Mouse (Mus musculus): ENCODE measurements around the gene Kcna4. TPM values are rescaled to one million over a fixed set of nuclear protein-coding genes. Genes with fewer than 3 reads are reported as not detected.

Gene Kcna4
- polyA plus RNA-seq, 1 experiment from 2014 or later, result 0.29 TPM

DNA sequence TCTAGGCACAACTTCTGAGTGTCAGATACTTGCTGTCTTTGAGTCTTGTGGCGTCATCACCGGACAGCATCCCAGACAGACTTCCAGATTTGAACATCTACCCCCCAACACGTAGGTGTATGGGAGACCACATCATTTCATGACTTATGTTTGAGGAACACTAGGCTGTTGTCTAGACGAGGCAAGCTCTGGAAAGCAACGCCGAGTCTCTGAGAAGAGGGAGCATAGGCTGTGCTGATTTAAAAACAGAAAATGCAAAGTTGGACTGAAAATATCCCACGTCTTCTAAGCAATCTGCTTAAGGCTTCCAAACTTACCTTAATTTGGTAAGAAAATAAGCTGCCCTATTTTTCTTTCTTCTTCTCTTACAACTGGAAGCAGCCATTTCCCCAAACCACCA, 4.1 kb downstream of the Kcna4 start:
- H3K36me3 ChIP-seq (ENCODE audit: control insufficient read depth, insufficient read depth, low read length), result no peaks in the 10 kb centered on the region
- 91% methylated on average over 7 of the region's 7 CpGs for WGBS
- H3K27me3 ChIP-seq (ENCODE audit: control insufficient read depth, insufficient read depth, low read length), result no peaks in the 10 kb centered on the region
- DNase-seq (ENCODE audit: low spot score), result no peak
- H3K4me3 ChIP-seq (ENCODE audit: low read depth, low read length), result no peak overlapping the region
- TF ChIP-seq EP300 (optimal IDR thresholded peaks at IDR 0.05) (no peak), CTCF (IDR thresholded peaks at IDR 0.05; ENCODE audit: low read depth) (no peak)
- H3K9me3 ChIP-seq (ENCODE audit: control insufficient read depth, low read length), result no peaks in the 10 kb centered on the region
- H3K4me2 ChIP-seq (replicated peaks; ENCODE audit: low read depth), result no peak overlapping the region
- H3K9ac ChIP-seq (ENCODE audit: low read length), result no peak overlapping the region
- no peak for ATAC-seq (ENCODE audit: low FRiP score, low TSS enrichment)
- no peaks in the 10 kb centered on the region for H3K4me1 ChIP-seq (replicated peaks; ENCODE audit: control insufficient read depth, insufficient read depth)
- no peak overlapping the region for H3K27ac ChIP-seq (replicated peaks)

- TF ChIP-seq CTCF (IDR thresholded peaks at IDR 0.05; ENCODE audit: low read depth), result no peak
- no peak for TF ChIP-seq EP300 (optimal IDR thresholded peaks at IDR 0.05)
- DNase-seq (ENCODE audit: low spot score), result no peak
- WGBS, result 82% methylated on average over 4 of the region's 4 CpGs
Observed at GRCm38 (mm10) chr2:107301886-107302285, 11.4 kb downstream of the Kcna4 start.

DNA sequence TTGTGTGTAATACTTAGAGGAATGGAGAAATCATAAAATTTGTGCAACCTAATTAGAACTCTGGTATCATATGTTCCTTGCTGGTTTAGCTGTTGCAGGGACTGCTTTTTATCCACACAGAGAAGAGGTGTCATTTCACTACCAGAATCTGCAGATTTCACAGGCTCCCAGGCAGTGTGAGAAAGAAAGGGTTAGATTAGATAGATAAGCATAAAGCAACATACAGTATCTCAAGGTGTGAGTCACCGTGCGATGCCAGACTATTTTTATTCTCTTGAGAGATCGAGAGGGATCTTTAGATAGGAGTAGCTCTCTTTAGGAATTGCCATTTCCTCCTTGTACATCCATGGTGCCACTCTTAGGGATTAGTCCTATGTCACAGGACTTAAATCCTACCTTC, 14.3 kb downstream of the Kcna4 start:
- Histone ChIP-seq H3K4me3 (ENCODE audit: low read depth, low read length) (no peak overlapping the region), H3K36me3 (ENCODE audit: control insufficient read depth, insufficient read depth, low read length) (no peaks in the 10 kb centered on the region), H3K9ac (ENCODE audit: low read length) (no peak overlapping the region), H3K9me3 (ENCODE audit: control insufficient read depth, low read length) (no peaks in the 10 kb centered on the region), H3K4me1 (replicated peaks; ENCODE audit: control insufficient read depth, insufficient read depth) (no peaks in the 10 kb centered on the region), H3K4me2 (replicated peaks; ENCODE audit: low read depth) (no peak overlapping the region), H3K27me3 (ENCODE audit: control insufficient read depth, insufficient read depth, low read length) (no peaks in the 10 kb centered on the region), H3K27ac (replicated peaks) (no peak overlapping the region)
- no peak for DNase-seq (ENCODE audit: low spot score)
- no peak for ATAC-seq (ENCODE audit: low FRiP score, low TSS enrichment)
- no peak for TF ChIP-seq EP300 (optimal IDR thresholded peaks at IDR 0.05)
- TF ChIP-seq CTCF (IDR thresholded peaks at IDR 0.05; ENCODE audit: low read depth), result no peak
- WGBS, result 69% methylated on average over 3 of the region's 3 CpGs

More at GRCm38 (mm10) chr2:107301886-107302285, 11.4 kb downstream of the Kcna4 start:
- H3K27ac ChIP-seq (replicated peaks), result no peak overlapping the region
- H3K9ac ChIP-seq (ENCODE audit: low read length), result no peak overlapping the region
- H3K4me2 ChIP-seq (replicated peaks; ENCODE audit: low read depth), result no peak overlapping the region
- no peaks in the 10 kb centered on the region for H3K9me3 ChIP-seq (ENCODE audit: control insufficient read depth, low read length)
- H3K4me1 ChIP-seq (replicated peaks; ENCODE audit: control insufficient read depth, insufficient read depth), result no peaks in the 10 kb centered on the region
- H3K4me3 ChIP-seq (ENCODE audit: low read depth, low read length), result no peak overlapping the region
- H3K36me3 ChIP-seq (ENCODE audit: control insufficient read depth, insufficient read depth, low read length), result no peaks in the 10 kb centered on the region
- no peaks in the 10 kb centered on the region for H3K27me3 ChIP-seq (ENCODE audit: control insufficient read depth, insufficient read depth, low read length)
- no peak for ATAC-seq (ENCODE audit: low FRiP score, low TSS enrichment)

DNA sequence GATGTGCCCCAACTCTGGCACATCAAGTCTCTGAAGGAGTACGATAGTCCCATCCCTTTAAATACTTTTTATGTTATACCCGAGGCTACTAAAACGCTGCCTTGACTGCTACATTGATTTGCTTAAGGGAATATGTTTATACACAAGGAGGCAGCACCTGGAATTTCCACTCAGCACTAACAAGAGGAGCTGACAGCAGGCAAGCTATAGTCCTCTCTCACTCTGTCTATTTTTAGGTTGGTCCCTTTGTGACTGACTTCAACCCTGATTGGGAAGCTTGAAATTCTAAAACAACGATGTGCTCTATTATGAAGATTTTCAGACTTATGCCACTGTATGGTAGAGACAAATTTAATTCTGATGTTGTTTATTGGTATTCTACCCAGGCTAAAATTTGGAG, 15.6 kb downstream of the Kcna4 start:
- no peak overlapping the region for H3K4me3 ChIP-seq (ENCODE audit: low read depth, low read length)
- H3K27me3 ChIP-seq (ENCODE audit: control insufficient read depth, insufficient read depth, low read length), result no peaks in the 10 kb centered on the region
- no peak overlapping the region for H3K9ac ChIP-seq (ENCODE audit: low read length)
- no peaks in the 10 kb centered on the region for H3K9me3 ChIP-seq (ENCODE audit: control insufficient read depth, low read length)
- 67% methylated on average over 4 of the region's 4 CpGs for WGBS
- ATAC-seq (ENCODE audit: low FRiP score, low TSS enrichment), result no peak
- no peak for DNase-seq (ENCODE audit: low spot score)
- no peak overlapping the region for H3K27ac ChIP-seq (replicated peaks)
- no peaks in the 10 kb centered on the region for H3K36me3 ChIP-seq (ENCODE audit: control insufficient read depth, insufficient read depth, low read length)
- TF ChIP-seq EP300 (optimal IDR thresholded peaks at IDR 0.05), result no peak
- no peak for TF ChIP-seq CTCF (IDR thresholded peaks at IDR 0.05; ENCODE audit: low read depth)
- no peaks in the 10 kb centered on the region for H3K4me1 ChIP-seq (replicated peaks; ENCODE audit: control insufficient read depth, insufficient read depth)
- no peak overlapping the region for H3K4me2 ChIP-seq (replicated peaks; ENCODE audit: low read depth)

DNA sequence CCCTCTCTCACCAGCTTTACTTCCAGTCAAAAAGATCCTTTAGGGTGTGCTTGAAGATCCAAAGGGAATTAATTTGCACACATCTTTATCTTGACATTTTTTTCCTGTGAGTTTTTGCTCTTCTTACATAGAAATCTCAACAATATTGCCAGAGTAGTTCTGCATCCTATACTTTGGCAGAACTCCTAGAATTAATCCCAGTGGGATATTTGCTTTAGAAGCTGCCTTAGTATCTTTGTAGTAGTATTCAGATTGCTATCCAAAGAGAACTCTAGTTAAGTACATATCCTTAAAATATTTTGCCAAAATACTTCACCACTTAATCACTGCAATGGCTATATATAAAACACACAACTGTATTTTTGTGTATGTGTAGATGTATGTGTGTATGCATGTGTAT, 28.2 kb downstream of the Kcna4 start:
- TF ChIP-seq EP300 (optimal IDR thresholded peaks at IDR 0.05), result no peak
- no peak for TF ChIP-seq CTCF (IDR thresholded peaks at IDR 0.05; ENCODE audit: low read depth)
- H3K27me3 ChIP-seq (ENCODE audit: control insufficient read depth, insufficient read depth, low read length), result no peaks in the 10 kb centered on the region
- H3K4me1 ChIP-seq (replicated peaks; ENCODE audit: control insufficient read depth, insufficient read depth), result no peaks in the 10 kb centered on the region
- DNase-seq (ENCODE audit: low spot score), result no peak
- ATAC-seq (ENCODE audit: low FRiP score, low TSS enrichment), result no peak
- no peak overlapping the region for H3K4me2 ChIP-seq (replicated peaks; ENCODE audit: low read depth)
- H3K9ac ChIP-seq (ENCODE audit: low read length), result no peak overlapping the region
- no peak overlapping the region for H3K27ac ChIP-seq (replicated peaks)
- no peaks in the 10 kb centered on the region for H3K9me3 ChIP-seq (ENCODE audit: control insufficient read depth, low read length)
- H3K4me3 ChIP-seq (ENCODE audit: low read depth, low read length), result no peak overlapping the region
- H3K36me3 ChIP-seq (ENCODE audit: control insufficient read depth, insufficient read depth, low read length), result no peaks in the 10 kb centered on the region

DNA sequence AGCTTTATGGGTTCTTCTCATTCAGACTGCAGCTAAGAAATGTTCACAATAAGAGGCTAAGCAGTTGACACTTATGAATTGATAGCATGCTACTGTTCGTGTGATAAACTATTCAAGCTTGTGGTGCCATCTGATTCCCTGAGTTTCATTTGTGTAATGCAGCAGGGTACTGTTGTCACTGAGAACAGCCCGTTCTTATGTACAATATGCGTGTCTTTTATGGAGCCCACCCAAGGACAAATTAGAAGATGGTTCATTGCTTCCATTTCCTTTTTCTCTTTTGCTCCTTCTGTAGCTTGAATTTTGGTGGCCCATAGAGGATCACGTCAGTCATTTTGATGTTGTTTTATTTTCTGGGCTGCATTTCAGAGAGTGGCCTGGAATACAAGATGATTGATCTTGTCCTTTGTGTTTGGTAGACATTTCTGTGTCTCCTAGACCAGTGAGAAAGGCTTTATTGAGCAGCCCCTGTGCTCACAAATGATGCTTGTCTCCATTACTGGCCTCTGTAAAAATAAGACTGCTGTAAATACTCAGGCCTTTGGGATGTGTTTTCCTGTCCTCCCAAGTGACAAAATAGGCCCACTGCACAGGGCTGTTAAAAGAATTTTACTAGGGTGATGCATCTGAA, 31.3 kb downstream of the Kcna4 start:
- Histone ChIP-seq H3K36me3 (ENCODE audit: control insufficient read depth, insufficient read depth, low read length) (no peaks in the 10 kb centered on the region), H3K4me3 (ENCODE audit: low read depth, low read length) (no peak overlapping the region), H3K27me3 (ENCODE audit: control insufficient read depth, insufficient read depth, low read length) (no peaks in the 10 kb centered on the region), H3K27ac (replicated peaks) (no peak overlapping the region), H3K4me2 (replicated peaks; ENCODE audit: low read depth) (no peak overlapping the region), H3K9me3 (ENCODE audit: control insufficient read depth, low read length) (no peaks in the 10 kb centered on the region), H3K4me1 (replicated peaks; ENCODE audit: control insufficient read depth, insufficient read depth) (no peaks in the 10 kb centered on the region), H3K9ac (ENCODE audit: low read length) (no peak overlapping the region)
- WGBS, result 73% methylated on average over 4 of the region's 4 CpGs
- ATAC-seq (ENCODE audit: low FRiP score, low TSS enrichment), result no peak
- TF ChIP-seq CTCF (IDR thresholded peaks at IDR 0.05; ENCODE audit: low read depth) (no peak), EP300 (optimal IDR thresholded peaks at IDR 0.05) (no peak)
- DNase-seq (ENCODE audit: low spot score), result no peak
